Mouse (Mus musculus) ovary, postnatal 36 days (tissue): ENCODE results near the gene Snapc1.
A peak's percentile ranks its signal among the peaks of the same experiment; 100 is the strongest.

Experiments used
- DNase-seq: peaks from one replicate; pipeline ENCODE4 v3.0.0; 2022; ENCODE audit warnings: low spot score, mixed read lengths

Snapc1 gene

GRCm38 (mm10) chr12:73964291-73965281 lies at the start of gene Snapc1:
Snapc1 (plus strand) TSS chr12:73964481.
- peak; percentile 95 for DNase-seq

GRCm38 (mm10) chr12:73918479-73918878 lies 45.8 kb upstream of the Snapc1 start:
- no peak for DNase-seq

GRCm38 (mm10) chr12:73930266-73930665 lies 34.0 kb upstream of the Snapc1 start:
- DNase-seq, result no peak

GRCm38 (mm10) chr12:73931274-73931673 lies 33.0 kb upstream of the Snapc1 start:
- no peak for DNase-seq

- no peak for DNase-seq
Observed at GRCm38 (mm10) chr12:73934528-73934927, 29.8 kb upstream of the Snapc1 start.

- DNase-seq, result no peak
Observed at GRCm38 (mm10) chr12:73937353-73937752, 26.9 kb upstream of the Snapc1 start, which contains the start of gene Gm49321. Gm49321 (plus strand) TSS chr12:73937653.

GRCm38 (mm10) chr12:73939542-73939941 lies 24.7 kb upstream of the Snapc1 start:
- DNase-seq, result no peak

GRCm38 (mm10) chr12:73948415-73948814 lies 15.9 kb upstream of the Snapc1 start:
- no peak for DNase-seq

- peak; percentile 45 for DNase-seq
Observed at GRCm38 (mm10) chr12:73949318-73950058, 14.8 kb upstream of the Snapc1 start.

GRCm38 (mm10) chr12:73952879-73953278 lies 11.4 kb upstream of the Snapc1 start:
- peak; percentile 43 for DNase-seq

- no peak for DNase-seq
Observed at GRCm38 (mm10) chr12:73953420-73954186, 10.7 kb upstream of the Snapc1 start.

GRCm38 (mm10) chr12:73954785-73955184 lies 9.5 kb upstream of the Snapc1 start:
- no peak for DNase-seq

- DNase-seq, result no peak
Observed at GRCm38 (mm10) chr12:73957676-73958075, 6.6 kb upstream of the Snapc1 start.

GRCm38 (mm10) chr12:73958830-73959229 lies 5.5 kb upstream of the Snapc1 start:
- DNase-seq, result no peak

GRCm38 (mm10) chr12:73969142-73969541 lies 4.9 kb downstream of the Snapc1 start:
- DNase-seq, result no peak

- no peak for DNase-seq
Observed at GRCm38 (mm10) chr12:73974584-73974983, 10.3 kb downstream of the Snapc1 start.

GRCm38 (mm10) chr12:73978144-73978543 lies 13.9 kb downstream of the Snapc1 start:
- no peak for DNase-seq

- DNase-seq, result no peak
Observed at GRCm38 (mm10) chr12:73979667-73980066, 15.4 kb downstream of the Snapc1 start.

GRCm38 (mm10) chr12:73982533-73982932 lies 18.3 kb downstream of the Snapc1 start:
- peak; percentile 32 for DNase-seq

GRCm38 (mm10) chr12:73986299-73986698 lies 22.0 kb downstream of the Snapc1 start:
- no peak for DNase-seq

GRCm38 (mm10) chr12:73988393-73989008 lies 24.2 kb downstream of the Snapc1 start:
- no peak for DNase-seq
